Mouse (Mus musculus): Measurements from ENCODE around the gene Wfdc1. TPM values are rescaled to one million over a fixed set of nuclear protein-coding genes. Genes with fewer than 3 reads are reported as not detected.

Wfdc1 gene
- total RNA-seq, 1 experiment: 0.13 TPM

DNA sequence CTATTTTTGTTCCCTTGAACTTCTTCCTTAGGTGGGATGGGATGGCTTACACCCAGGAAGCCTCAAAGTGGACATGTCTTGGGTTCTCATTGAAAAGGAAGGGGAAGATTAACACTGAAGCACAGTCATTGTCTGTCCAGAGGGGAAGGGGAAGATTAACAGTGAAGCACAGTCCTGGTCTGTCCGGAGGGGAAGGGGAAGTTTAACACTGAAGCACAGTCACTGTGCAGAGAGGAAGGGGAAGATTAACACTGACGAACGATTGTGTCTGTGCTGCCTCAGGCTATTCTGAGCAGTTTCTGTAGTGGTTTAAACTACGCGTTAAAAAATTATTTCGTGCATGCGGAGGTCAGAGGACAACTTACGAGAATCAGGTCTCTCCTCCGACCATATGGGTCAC lies 41.0 kb downstream of the Wfdc1 start:
- H3K4me3 ChIP-seq (ENCODE audit: insufficient read depth in 1 of 2, low read depth in 1 of 2, low read length in 2 of 2, poor library complexity in 1 of 2, severe bottlenecking in 1 of 2): no peak overlapping the region
- H3K9me3 ChIP-seq (ENCODE audit: control insufficient read depth, insufficient read depth, low read depth, low read length): no peaks in the 10 kb centered on the region

DNA sequence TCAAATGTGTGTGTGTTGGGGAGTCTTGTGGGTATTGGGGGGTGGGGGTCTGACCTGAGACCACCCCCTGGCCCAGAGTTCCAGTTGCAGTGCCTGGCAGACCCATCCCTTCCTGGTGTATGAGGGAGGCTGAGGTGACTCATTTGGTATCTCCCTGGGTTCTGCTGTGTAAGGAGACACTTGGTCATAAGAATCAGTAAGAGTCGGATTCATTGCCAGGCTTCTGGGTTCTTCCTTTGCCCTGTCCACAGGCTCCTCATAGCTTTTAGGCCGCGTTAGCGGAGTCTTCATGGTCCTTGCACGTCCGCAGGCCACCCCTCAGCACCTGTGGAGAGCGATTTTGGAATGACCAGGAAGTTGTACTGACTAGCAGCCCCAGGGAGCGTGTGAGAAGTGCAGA lies 42.3 kb downstream of the Wfdc1 start:
- TF ChIP-seq MAFK (IDR thresholded peaks at IDR 0.05; ENCODE audit: insufficient read depth, low read depth, low read length): no peak
- no peak for TF ChIP-seq ZC3H11A (IDR thresholded peaks at IDR 0.05; ENCODE audit: borderline replicate concordance, low read depth, low read length)
- TF ChIP-seq CHD2 (IDR thresholded peaks at IDR 0.05; ENCODE audit: low read depth, low read length): no peak
- TF ChIP-seq ZNF384 (IDR thresholded peaks at IDR 0.05; ENCODE audit: low read depth, low read length): no peak
- no peak for TF ChIP-seq HCFC1 (IDR thresholded peaks at IDR 0.05; ENCODE audit: borderline replicate concordance, insufficient read depth, low read length)
- Histone ChIP-seq H3K36me3 (ENCODE audit: control insufficient read depth, insufficient read depth, low read length, poor library complexity, severe bottlenecking) (no peaks in the 10 kb centered on the region), H3K9ac (ENCODE audit: insufficient read depth, low read depth, low read length, poor library complexity, severe bottlenecking) (no peak overlapping the region), H3K4me1 (ENCODE audit: control insufficient read depth in 2 of 2, insufficient read depth in 2 of 2, low read length in 2 of 2, poor library complexity in 1 of 2) (peaks cover 0 to 7% of the 10 kb centered on the region in 2 experiments; a peak in 1 of 4 replicates), H3K9me3 (ENCODE audit: control insufficient read depth, insufficient read depth, low read depth, low read length) (no peaks in the 10 kb centered on the region), H3K4me3 (ENCODE audit: insufficient read depth in 1 of 2, low read depth in 1 of 2, low read length in 2 of 2, poor library complexity in 1 of 2, severe bottlenecking in 1 of 2) (no peak overlapping the region), H3K27ac (ENCODE audit: insufficient read depth, low read depth, low read length, poor library complexity, severe bottlenecking) (no peak overlapping the region)
- no peak for DNase-seq (ENCODE audit: low read depth, low spot score)
- in situ Hi-C loops (cut with MboI; ENCODE audit: low sequenced_read_pairs in 2 of 2, unreplicated experiment in 2 of 2): no loop called here

More for the DNA sequence above, 41.0 kb downstream of the Wfdc1 start:
- TF ChIP-seq ZNF384 (IDR thresholded peaks at IDR 0.05; ENCODE audit: low read depth, low read length): no peak
- no peak for TF ChIP-seq CHD2 (IDR thresholded peaks at IDR 0.05; ENCODE audit: low read depth, low read length)
- TF ChIP-seq HCFC1 (IDR thresholded peaks at IDR 0.05; ENCODE audit: borderline replicate concordance, insufficient read depth, low read length): no peak
- TF ChIP-seq ZC3H11A (IDR thresholded peaks at IDR 0.05; ENCODE audit: borderline replicate concordance, low read depth, low read length): no peak
- no peak for TF ChIP-seq MAFK (IDR thresholded peaks at IDR 0.05; ENCODE audit: insufficient read depth, low read depth, low read length)
- Histone ChIP-seq H3K36me3 (ENCODE audit: control insufficient read depth, insufficient read depth, low read length, poor library complexity, severe bottlenecking) (no peaks in the 10 kb centered on the region), H3K4me1 (ENCODE audit: control insufficient read depth in 2 of 2, insufficient read depth in 2 of 2, low read length in 2 of 2, poor library complexity in 1 of 2) (peaks cover 0 to 7% of the 10 kb centered on the region in 2 experiments; a peak in 1 of 4 replicates), H3K9ac (ENCODE audit: insufficient read depth, low read depth, low read length, poor library complexity, severe bottlenecking) (no peak overlapping the region), H3K27ac (ENCODE audit: insufficient read depth, low read depth, low read length, poor library complexity, severe bottlenecking) (no peak overlapping the region)
- in situ Hi-C loops (cut with MboI; ENCODE audit: low sequenced_read_pairs in 2 of 2, unreplicated experiment in 2 of 2): no loop called here
- DNase-seq (ENCODE audit: low read depth, low spot score): no peak

DNA sequence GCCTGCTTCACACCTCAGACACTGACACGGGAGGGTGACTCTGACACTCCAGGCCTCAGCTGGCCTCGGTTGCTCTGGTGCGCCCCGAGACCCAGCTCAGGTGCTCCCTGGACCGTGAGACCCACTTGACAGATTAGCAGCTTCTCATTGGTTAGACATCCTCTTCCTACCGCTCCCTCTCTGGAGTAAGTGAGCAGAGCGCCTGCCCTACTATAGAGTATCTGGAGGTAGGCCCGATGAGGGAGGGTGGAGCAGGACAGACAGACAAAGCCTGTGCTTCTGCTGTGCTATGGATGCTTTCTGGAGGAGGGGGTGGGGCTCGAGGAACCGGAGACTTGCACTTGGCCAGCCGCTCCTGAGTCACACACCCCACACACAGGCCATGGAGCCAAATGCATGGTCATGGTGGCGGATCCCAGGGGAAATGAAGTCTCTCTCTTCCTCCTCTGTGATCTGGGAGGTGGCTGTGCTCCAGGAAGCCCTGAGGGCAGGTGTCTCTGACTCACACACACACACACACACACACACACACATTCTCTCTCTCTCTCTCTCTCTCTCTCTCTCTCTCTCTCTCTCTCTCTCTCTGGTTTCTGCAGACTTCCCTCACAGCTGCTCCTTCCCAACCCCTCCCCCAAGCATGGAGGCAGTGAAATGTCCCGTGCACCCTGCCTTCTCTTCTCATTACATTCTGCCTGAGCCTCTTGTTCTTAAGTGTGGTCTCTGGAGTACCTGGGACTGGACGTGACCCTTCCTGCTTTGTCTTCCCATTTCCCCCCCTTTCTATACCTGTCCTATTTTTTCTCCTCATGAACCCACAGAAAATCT lies 42.9 kb downstream of the Wfdc1 start:
- peaks cover 0 to 7% of the 10 kb centered on the region in 2 experiments; a peak in 1 of 4 replicates for H3K4me1 ChIP-seq (ENCODE audit: control insufficient read depth in 2 of 2, insufficient read depth in 2 of 2, low read length in 2 of 2, poor library complexity in 1 of 2)
- H3K9me3 ChIP-seq (ENCODE audit: control insufficient read depth, insufficient read depth, low read depth, low read length): no peaks in the 10 kb centered on the region
- H3K9ac ChIP-seq (ENCODE audit: insufficient read depth, low read depth, low read length, poor library complexity, severe bottlenecking): no peak overlapping the region
- no peaks in the 10 kb centered on the region for H3K36me3 ChIP-seq (ENCODE audit: control insufficient read depth, insufficient read depth, low read length, poor library complexity, severe bottlenecking)
- in situ Hi-C loops (cut with MboI; ENCODE audit: low sequenced_read_pairs in 2 of 2, unreplicated experiment in 2 of 2): no loop called here
- TF ChIP-seq ZC3H11A (IDR thresholded peaks at IDR 0.05; ENCODE audit: borderline replicate concordance, low read depth, low read length) (no peak), HCFC1 (IDR thresholded peaks at IDR 0.05; ENCODE audit: borderline replicate concordance, insufficient read depth, low read length) (no peak), CHD2 (IDR thresholded peaks at IDR 0.05; ENCODE audit: low read depth, low read length) (no peak), ZNF384 (IDR thresholded peaks at IDR 0.05; ENCODE audit: low read depth, low read length) (no peak)
- no peak for DNase-seq (ENCODE audit: low read depth, low spot score)
- H3K27ac ChIP-seq (ENCODE audit: insufficient read depth, low read depth, low read length, poor library complexity, severe bottlenecking): no peak overlapping the region
- no peak overlapping the region for H3K4me3 ChIP-seq (ENCODE audit: insufficient read depth in 1 of 2, low read depth in 1 of 2, low read length in 2 of 2, poor library complexity in 1 of 2, severe bottlenecking in 1 of 2)

DNA sequence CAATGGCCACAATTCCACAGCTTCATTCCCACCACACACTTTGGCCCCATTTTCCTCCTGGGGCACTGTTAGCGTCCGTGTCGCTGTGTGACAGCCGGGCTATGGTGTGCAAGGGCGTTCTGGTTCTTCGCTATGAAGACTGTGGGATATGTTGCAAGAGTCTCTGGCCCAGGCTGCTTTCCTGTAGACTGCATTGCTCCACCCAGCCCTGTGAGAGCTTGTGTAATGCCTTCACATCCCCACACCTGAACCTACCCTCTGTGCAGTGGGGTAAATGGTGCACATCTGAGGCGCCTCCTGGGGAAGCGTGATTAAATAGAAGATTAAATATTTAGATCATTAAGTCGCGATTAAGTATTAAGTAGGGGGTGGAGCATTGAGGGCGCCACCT lies 43.5 kb downstream of the Wfdc1 start:
- in situ Hi-C loops (cut with MboI; ENCODE audit: low sequenced_read_pairs in 2 of 2, unreplicated experiment in 2 of 2): no loop called here
- no peak for DNase-seq (ENCODE audit: low read depth, low spot score)
- Histone ChIP-seq H3K4me1 (ENCODE audit: control insufficient read depth in 2 of 2, insufficient read depth in 2 of 2, low read length in 2 of 2, poor library complexity in 1 of 2) (peaks cover 0 to 7% of the 10 kb centered on the region in 2 experiments; a peak in 1 of 4 replicates), H3K36me3 (ENCODE audit: control insufficient read depth, insufficient read depth, low read length, poor library complexity, severe bottlenecking) (no peaks in the 10 kb centered on the region), H3K9me3 (ENCODE audit: control insufficient read depth, insufficient read depth, low read depth, low read length) (no peaks in the 10 kb centered on the region), H3K27ac (ENCODE audit: insufficient read depth, low read depth, low read length, poor library complexity, severe bottlenecking) (no peak overlapping the region), H3K4me3 (ENCODE audit: insufficient read depth in 1 of 2, low read depth in 1 of 2, low read length in 2 of 2, poor library complexity in 1 of 2, severe bottlenecking in 1 of 2) (no peak overlapping the region), H3K9ac (ENCODE audit: insufficient read depth, low read depth, low read length, poor library complexity, severe bottlenecking) (no peak overlapping the region)
- no peak for TF ChIP-seq ZC3H11A (IDR thresholded peaks at IDR 0.05; ENCODE audit: borderline replicate concordance, low read depth, low read length)
- TF ChIP-seq MAFK (IDR thresholded peaks at IDR 0.05; ENCODE audit: insufficient read depth, low read depth, low read length): no peak
- no peak for TF ChIP-seq HCFC1 (IDR thresholded peaks at IDR 0.05; ENCODE audit: borderline replicate concordance, insufficient read depth, low read length)
- no peak for TF ChIP-seq CHD2 (IDR thresholded peaks at IDR 0.05; ENCODE audit: low read depth, low read length)
- no peak for TF ChIP-seq ZNF384 (IDR thresholded peaks at IDR 0.05; ENCODE audit: low read depth, low read length)
